Mouse (Mus musculus): ENCODE measurements around the gene Asb11. TPM values are rescaled to one million over a fixed set of nuclear protein-coding genes. Genes with fewer than 3 reads are reported as not detected.
A peak's percentile ranks its signal among the peaks of the same experiment; 100 is the strongest.

Gene Asb11
- 0.29 TPM in 1 of 3 replicates, not detected in the others for total RNA-seq (2017)

GRCm38 (mm10) chrX:164436709-164437108 is at the start of gene Asb11:
Asb11 (plus strand) TSS chrX:164436994.
- no peak for ATAC-seq (replicated peaks; ENCODE audit: insufficient number of reproducible peaks, low FRiP score, low TSS enrichment, poor library complexity, severe bottlenecking)

- no peak for ATAC-seq (replicated peaks; ENCODE audit: insufficient number of reproducible peaks, low FRiP score, low TSS enrichment, poor library complexity, severe bottlenecking)
Observed at GRCm38 (mm10) chrX:164394091-164394490, 42.7 kb upstream of the Asb11 start.

- no peak for ATAC-seq (replicated peaks; ENCODE audit: insufficient number of reproducible peaks, low FRiP score, low TSS enrichment, poor library complexity, severe bottlenecking)
Observed at GRCm38 (mm10) chrX:164398456-164398855, 38.3 kb upstream of the Asb11 start.

GRCm38 (mm10) chrX:164405080-164405649 is 31.6 kb upstream of the Asb11 start:
- ATAC-seq (replicated peaks; ENCODE audit: insufficient number of reproducible peaks, low FRiP score, low TSS enrichment, poor library complexity, severe bottlenecking) = no peak

- no peak for ATAC-seq (replicated peaks; ENCODE audit: insufficient number of reproducible peaks, low FRiP score, low TSS enrichment, poor library complexity, severe bottlenecking)
Observed at GRCm38 (mm10) chrX:164406133-164407022, 30.4 kb upstream of the Asb11 start.

DNA sequence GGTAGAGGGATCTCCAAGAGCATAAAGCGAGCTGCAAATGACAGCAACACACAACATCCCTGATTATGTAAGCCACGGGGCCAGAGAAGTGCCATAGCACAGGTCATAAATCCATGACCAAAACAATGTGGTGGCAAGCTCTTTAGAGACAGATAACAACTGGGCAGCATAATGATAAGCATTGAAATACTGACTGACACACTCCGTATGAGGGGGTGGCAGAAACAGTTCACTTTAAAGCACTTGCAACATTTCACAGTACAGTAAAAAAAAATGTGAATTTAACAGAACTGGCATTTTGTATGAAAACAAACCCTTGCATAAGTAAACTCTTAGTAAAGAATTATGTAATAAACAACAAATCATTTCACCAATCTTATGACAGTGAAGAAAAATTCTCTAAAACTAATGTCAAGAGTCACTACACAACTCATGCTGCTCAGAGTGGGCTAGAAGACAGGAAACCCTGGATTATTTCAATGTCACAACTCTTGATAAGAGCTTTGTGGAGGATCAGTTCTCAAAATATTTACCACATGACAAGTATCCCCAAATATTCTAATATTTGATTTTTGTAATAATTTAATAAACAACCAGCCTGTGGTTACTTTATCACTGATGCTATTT is 28.4 kb upstream of the Asb11 start:
- ATAC-seq (replicated peaks; ENCODE audit: insufficient number of reproducible peaks, low FRiP score, low TSS enrichment, poor library complexity, severe bottlenecking) = no peak

GRCm38 (mm10) chrX:164410562-164410961 is 26.2 kb upstream of the Asb11 start:
- ATAC-seq (replicated peaks; ENCODE audit: insufficient number of reproducible peaks, low FRiP score, low TSS enrichment, poor library complexity, severe bottlenecking) = no peak

DNA sequence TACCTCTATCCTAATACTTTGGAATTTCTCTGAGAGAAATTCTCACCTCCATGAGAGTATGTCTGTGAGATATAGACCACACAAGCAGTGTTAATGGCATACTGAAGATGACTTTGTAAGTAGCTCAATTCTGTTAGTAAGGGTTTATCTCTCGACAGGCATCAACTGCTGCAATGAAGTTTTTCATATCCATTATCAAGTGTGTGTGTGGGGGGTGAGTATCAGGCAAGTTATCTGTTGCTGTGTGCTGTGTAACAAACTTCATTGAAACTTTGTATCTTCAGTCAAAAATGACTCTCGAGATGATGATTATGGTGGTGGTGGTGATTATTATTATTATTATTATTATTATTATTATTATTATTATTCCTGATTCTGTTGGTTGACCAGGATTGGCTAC is 20.0 kb upstream of the Asb11 start:
- no peak for ATAC-seq (replicated peaks; ENCODE audit: insufficient number of reproducible peaks, low FRiP score, low TSS enrichment, poor library complexity, severe bottlenecking)

DNA sequence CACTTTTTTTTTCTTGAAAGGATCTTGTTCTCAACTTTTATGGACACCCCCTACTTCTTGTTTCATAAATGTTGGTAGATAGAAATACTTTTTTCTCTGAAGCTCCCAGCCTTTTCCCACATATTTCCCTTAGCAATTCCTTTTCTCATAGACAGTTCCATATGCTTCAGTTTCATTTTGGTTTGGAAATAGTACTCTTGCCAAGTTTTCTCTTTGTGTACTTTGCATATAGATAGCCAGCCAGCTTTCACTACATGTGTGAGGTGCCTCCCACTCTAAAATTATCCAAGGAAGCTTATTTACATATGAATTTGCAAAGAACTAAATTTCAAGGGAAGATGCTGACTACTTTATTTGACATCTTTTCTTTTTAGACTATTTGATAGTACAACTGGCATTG is 18.8 kb upstream of the Asb11 start:
- no peak for ATAC-seq (replicated peaks; ENCODE audit: insufficient number of reproducible peaks, low FRiP score, low TSS enrichment, poor library complexity, severe bottlenecking)

DNA sequence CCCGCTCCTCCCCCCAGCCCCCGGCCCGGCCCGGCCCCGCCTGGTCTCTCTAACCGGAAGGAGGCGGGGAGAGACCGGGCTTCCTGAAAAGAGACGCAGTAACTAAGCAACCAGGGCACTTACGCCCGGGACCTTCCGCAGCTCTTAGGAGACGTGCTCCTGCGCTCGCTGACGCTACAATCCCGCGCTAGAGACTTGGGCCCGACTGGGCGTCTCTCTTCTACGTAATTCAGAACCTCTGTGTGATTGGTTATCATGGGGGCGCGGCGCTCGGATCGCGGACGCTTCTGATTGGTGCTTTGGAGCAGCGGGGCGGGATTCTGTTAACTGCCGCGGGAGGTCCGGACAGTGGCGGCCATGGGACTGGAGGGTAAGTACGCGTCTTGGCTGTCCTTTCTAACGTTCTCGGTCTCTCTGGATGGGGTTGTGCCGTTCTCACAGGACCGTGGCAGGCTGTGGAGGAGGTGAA is 17.3 kb upstream of the Asb11 start, which contains the start of gene Piga:
Piga (plus strand) TSS at position 317 of the 469 bp plus-strand sequence.
- peak; percentile 100 for ATAC-seq (replicated peaks; ENCODE audit: insufficient number of reproducible peaks, low FRiP score, low TSS enrichment, poor library complexity, severe bottlenecking)

GRCm38 (mm10) chrX:164419955-164420354 is 16.8 kb upstream of the Asb11 start:
- 0 out of 2 replicates have a peak, but pooled peaks have one; percentile 3 for ATAC-seq (replicated peaks; ENCODE audit: insufficient number of reproducible peaks, low FRiP score, low TSS enrichment, poor library complexity, severe bottlenecking)

GRCm38 (mm10) chrX:164420518-164420917 is 16.3 kb upstream of the Asb11 start:
- ATAC-seq (replicated peaks; ENCODE audit: insufficient number of reproducible peaks, low FRiP score, low TSS enrichment, poor library complexity, severe bottlenecking) = no peak

DNA sequence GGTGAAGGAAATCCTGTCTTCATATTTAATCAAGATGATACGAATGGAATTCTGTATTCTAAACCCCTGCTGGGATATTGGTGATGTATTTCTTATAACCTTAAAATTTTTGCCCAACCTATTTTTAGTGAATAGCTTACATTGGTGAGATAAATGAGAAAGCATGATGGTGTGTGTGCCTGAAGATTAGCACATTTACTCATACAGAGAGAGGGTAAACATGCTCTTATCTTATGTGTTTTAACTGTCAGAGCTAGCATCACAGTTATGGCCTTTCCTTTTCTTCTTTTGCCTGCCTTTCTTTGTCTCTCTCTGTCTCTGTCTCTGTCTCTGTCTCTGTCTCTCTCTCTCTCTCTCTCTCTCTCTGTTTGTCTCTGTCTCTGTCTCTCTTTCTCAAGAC is 12.0 kb upstream of the Asb11 start:
- no peak for ATAC-seq (replicated peaks; ENCODE audit: insufficient number of reproducible peaks, low FRiP score, low TSS enrichment, poor library complexity, severe bottlenecking)

DNA sequence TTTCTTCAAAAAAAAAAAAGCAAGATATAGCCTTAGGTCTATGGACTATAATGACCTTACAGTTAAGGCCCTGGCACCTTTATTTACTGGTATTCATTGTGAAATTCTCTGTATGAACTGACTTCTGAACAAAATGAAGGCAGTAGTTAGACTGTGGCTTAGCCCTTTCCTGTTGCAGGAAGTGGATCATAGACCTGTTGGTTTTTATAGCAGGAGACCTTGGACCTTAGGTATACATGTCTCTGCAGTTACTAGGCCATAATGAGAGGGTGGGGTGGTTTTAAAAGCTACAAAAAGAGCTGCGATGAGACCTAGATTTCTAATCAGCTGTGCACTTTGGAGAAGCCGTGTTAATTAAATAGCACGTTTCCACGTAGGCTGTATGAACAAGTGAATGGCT is 9.5 kb upstream of the Asb11 start:
- ATAC-seq (replicated peaks; ENCODE audit: insufficient number of reproducible peaks, low FRiP score, low TSS enrichment, poor library complexity, severe bottlenecking) = no peak

DNA sequence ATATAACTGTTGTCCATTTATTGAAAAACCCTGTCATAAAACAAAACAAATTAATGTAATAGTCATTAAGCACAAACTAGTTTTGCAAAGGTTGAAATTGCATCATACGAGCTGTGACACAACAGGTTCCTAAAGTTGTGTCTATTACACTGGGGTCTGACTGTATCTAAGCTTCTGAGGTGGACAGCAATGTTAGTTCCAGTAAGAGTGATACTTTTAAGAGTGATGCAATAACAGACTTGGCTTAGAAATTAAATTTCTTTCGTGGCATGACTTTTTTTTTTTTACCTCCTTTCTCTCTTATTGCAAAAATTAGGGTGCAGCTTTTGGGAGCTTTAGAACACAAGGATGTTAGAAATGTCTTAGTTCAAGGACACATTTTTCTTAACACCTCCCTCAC is 8.6 kb upstream of the Asb11 start:
- ATAC-seq (replicated peaks; ENCODE audit: insufficient number of reproducible peaks, low FRiP score, low TSS enrichment, poor library complexity, severe bottlenecking) = no peak

GRCm38 (mm10) chrX:164430621-164431020 is 6.2 kb upstream of the Asb11 start:
- ATAC-seq (replicated peaks; ENCODE audit: insufficient number of reproducible peaks, low FRiP score, low TSS enrichment, poor library complexity, severe bottlenecking) = no peak

DNA sequence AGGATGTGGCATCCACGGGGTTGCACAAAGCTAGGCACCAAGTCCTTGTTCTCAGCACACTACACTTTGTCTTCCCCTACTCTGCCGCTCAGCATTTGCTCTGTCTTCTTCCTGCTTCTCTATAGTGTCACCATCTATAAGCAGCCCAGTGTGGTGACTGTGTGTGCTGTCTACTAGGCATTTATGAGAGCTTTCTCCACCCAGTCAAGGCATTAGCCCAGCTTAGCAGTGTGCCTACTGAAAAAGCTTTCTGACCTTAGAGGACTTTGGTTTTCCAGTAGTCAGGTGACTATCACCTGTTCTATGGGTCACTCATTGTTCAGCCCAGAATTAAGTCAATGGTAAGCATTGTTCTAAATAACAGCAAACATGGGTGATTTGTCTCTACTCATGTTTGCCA is 5.7 kb upstream of the Asb11 start:
- ATAC-seq (replicated peaks; ENCODE audit: insufficient number of reproducible peaks, low FRiP score, low TSS enrichment, poor library complexity, severe bottlenecking) = no peak

GRCm38 (mm10) chrX:164431541-164431940 is 5.3 kb upstream of the Asb11 start:
- no peak for ATAC-seq (replicated peaks; ENCODE audit: insufficient number of reproducible peaks, low FRiP score, low TSS enrichment, poor library complexity, severe bottlenecking)

GRCm38 (mm10) chrX:164432682-164433081 is 4.1 kb upstream of the Asb11 start:
- ATAC-seq (replicated peaks; ENCODE audit: insufficient number of reproducible peaks, low FRiP score, low TSS enrichment, poor library complexity, severe bottlenecking) = no peak

DNA sequence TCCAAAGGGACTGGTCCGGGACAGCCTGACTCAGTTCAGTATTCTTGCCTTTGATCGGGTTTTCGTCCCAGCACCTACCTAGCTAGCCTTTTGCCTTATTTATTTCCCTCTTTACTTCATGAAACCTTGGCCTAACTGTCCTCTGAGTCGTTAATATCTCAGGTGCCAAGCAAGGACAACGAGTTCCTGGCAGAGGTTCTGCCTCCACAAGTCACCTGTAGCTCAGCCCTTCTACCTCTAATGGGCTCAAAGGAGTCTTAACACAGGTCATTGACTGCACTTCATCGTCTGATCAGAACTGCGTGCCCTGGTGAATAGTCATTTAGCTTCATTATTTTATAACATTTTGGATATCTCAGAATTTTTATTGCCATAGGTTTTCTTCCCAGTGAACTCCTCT is 2.7 kb downstream of the Asb11 start:
- ATAC-seq (replicated peaks; ENCODE audit: insufficient number of reproducible peaks, low FRiP score, low TSS enrichment, poor library complexity, severe bottlenecking) = no peak

Data from monocyte, adult 5-6 weeks (primary cell).